Mouse (Mus musculus): Measurements from ENCODE around the gene Slc16a10.
A peak's percentile ranks its signal among the peaks of the same experiment; 100 is the strongest.

Gene Slc16a10

GRCm38 (mm10) chr10:40147325-40148059, 5.4 kb upstream of the Slc16a10 start:
- no peak for DNase-seq

- DNase-seq = no peak
Observed at GRCm38 (mm10) chr10:40146451-40146850, 4.4 kb upstream of the Slc16a10 start.

GRCm38 (mm10) chr10:40144815-40145214, 2.8 kb upstream of the Slc16a10 start:
- no peak for DNase-seq

- peak; percentile 14 for DNase-seq
Observed at GRCm38 (mm10) chr10:40141016-40141851, 824 bp downstream of the Slc16a10 start.

DNA sequence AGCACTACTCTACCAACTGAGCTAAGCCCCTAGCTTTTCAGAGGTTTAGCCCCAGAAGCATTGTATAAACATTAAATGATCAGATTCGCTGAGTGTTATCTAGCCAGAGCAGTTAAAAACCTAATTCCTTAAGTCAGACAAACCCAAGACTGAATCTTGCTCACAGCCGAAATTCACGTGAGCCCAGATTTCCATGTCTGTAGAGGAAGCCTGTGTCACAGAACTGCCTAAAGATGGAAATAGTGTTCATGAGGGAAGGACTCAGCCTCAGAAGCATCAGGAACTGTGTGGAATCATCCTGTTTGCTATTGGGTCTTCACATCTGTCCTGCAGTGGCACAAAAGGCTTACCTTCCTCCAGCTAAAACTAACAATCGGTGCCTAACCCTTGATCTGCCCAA, 2.4 kb downstream of the Slc16a10 start:
- no peak for DNase-seq

GRCm38 (mm10) chr10:40135807-40136778, 6.0 kb downstream of the Slc16a10 start:
- no peak for DNase-seq

GRCm38 (mm10) chr10:40134906-40135305, 7.2 kb downstream of the Slc16a10 start:
- no peak for DNase-seq

DNA sequence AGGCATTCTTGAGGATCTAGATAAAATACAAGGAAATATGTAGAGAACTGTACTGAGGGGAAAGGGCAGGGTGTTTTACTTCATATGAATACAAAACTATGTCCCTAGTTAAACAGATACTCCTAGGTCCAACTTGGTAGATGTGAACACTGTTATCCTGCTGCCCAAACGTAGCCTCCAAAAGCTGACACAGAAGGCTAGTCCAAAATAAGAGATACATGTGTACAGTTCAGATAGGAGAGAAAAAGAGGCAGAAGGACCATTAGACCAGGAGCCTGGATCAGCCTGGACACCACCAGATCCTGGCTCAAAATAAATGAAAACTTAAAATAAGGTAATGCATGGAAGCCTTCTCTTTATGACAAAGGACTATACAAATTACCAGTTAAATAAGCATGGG, 8.4 kb downstream of the Slc16a10 start:
- no peak for DNase-seq

DNA sequence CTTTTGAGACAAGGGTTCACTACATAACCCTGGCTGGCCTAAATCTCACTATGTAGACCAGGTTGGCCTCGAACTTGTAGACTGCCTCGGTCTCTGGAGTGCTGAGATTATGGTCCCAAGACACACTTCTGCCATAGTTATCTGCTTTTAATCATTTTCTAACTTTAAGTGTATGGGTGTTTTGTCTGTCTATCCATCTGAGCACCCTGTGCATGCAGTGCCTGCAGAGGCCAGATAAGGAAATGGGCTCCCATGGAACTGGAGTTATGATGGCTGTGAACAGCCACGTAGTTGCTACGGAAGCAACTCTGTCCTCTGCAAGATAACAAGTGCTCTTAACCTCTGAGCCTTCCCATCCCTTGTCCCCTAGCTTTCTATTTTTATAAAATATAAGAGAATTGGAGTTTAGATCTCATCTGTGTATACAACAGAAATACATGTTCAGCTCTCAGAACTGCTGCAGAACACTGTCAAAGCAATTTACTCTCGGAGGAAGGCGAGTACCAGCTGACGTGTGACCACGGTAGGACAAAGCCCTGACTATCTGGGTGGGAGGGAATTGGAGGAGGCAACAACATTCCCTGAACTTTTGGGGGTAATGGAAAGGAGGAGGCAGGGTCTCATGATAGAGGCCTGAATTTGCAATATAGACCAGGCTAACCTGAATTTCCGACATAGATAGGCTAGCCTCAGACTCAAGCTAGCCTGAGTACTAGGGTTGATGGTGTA, 10.2 kb downstream of the Slc16a10 start:
- DNase-seq = no peak

DNA sequence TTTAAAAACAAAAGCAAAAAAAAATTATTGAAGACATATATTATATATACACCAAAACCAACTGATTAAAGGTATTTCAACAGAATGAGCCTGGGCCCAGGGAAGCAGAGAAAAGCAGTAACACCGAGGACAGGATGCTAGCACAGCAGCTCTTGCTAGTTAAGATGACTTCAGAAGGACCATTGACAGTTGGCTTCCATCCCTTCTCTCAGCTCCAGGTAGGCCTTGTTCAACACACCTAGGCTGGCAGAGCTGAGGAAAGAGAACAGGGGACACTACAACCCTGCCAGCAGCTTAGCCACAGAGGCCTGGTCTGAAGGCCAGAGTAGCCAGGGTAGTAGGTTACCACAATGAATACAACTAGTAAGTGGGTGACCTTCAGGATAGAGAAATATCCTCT, 11.9 kb downstream of the Slc16a10 start:
- no peak for DNase-seq

DNA sequence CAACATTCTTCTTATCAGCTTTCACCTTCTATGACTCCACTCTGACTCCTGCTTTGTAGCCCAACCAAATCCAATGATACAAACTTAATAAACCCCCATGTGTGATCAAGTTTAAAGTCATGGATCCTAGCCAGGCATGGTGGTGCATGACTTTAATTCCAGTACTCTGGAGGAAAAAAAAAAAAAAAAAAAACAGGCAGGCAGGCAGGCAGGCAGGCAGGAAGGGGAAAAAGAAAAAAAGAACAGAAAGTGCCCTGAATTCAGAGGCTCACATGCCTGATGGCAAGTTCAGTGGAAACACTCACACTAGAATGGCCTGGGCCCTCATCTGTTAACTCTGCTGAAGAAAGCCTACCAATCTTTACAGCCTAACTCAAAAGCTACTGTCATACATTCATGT, 12.9 kb downstream of the Slc16a10 start:
- no peak for DNase-seq

GRCm38 (mm10) chr10:40128497-40128896, 13.6 kb downstream of the Slc16a10 start:
- DNase-seq = no peak

GRCm38 (mm10) chr10:40125200-40125599, 16.9 kb downstream of the Slc16a10 start:
- DNase-seq = no peak

GRCm38 (mm10) chr10:40124570-40124969, 17.5 kb downstream of the Slc16a10 start:
- DNase-seq = no peak

GRCm38 (mm10) chr10:40124096-40124495, 18.0 kb downstream of the Slc16a10 start:
- DNase-seq = no peak

DNA sequence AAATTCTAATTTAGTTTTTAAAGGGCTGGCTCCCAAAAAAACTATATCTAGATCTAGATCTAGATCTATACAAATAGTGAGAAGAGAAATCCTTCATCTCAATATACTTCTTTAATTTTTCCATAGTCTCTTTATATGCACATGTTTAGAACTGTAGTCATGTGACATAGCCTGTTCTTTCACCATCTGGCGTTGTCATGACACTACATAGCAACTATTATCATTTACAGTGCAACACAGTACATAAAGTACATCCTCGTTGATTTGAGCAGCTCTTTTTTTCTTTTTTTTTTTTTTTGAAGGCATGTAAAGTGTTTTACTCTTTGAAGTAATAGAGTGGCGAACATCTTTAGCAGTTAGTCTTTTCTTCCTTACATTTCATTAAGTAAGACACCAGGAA, 22.6 kb downstream of the Slc16a10 start:
- DNase-seq = no peak

DNA sequence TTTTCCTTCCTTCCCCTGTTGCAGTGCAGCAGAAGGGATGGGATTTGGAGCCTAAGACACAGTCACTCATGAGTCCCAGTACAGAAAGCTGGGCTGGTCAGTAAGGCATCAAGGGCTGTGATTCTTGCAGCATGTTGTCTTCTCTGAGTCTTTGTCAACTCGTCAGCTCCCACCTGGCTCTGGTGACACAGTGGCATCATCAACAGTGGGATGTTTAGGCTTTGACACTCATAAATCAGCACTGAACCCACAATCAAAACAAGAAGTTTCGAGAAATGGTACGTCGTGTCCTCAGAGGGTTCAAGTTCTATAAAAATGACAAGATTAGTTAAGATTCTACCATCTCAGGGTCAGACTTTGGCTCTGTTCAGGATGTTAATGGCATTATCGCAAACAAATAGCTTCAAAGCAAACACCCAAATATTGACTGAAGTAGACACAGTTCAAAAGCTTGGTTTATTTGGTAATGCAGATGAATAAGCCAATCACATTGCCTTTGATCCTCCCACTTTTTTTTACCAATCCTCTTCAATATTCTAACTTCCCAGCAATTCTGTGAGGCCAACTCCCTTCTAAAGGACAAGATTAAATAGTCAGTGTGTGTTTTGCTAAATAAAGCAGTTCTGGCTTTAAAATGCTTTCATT, 23.2 kb downstream of the Slc16a10 start:
- DNase-seq = no peak

GRCm38 (mm10) chr10:40113517-40114085, 28.5 kb downstream of the Slc16a10 start:
- no peak for DNase-seq

DNA sequence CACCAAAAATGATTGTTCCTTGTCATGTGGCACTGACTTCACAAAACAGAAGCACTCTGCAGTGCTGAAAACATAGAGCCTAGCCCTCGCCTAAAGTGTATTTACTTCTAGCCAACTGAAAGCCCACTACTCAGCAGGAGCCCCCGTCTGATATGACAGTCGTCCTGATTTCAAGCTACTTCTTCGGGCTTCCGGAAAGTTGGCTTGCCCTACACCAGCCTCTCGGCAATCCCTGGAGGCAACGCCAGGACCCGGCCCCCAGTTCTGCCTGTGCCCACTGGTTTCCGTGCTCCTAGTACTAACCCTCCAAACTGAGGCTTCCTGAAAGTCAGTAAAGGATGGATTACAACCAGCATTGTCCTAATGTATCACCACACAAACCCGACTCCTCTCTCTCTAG, 29.8 kb downstream of the Slc16a10 start:
- DNase-seq = no peak

DNA sequence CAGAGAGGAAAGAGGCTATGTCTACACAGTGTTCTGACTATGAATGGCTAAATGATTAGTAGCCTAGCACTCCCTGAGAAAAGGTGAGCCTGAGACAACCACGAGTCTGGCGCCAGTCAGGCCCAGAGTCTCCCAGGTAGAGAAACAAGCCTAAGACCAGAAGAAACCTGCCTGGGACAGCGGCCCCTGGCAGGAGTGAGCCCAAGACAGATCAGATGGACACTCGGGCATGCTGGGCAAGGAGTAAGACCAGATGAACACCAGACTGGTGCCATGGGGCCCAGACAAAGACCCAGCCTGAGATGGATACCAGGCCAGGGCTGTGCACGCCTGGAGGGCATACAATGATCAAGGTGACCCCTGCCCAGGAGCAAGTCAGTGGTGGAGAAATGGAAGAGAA, 32.5 kb downstream of the Slc16a10 start:
- DNase-seq = no peak

- DNase-seq = no peak
Observed at GRCm38 (mm10) chr10:40108992-40109391, 33.1 kb downstream of the Slc16a10 start.

Data from cerebellum, adult 11 months (tissue).